Mouse (Mus musculus): Measurements from ENCODE around the gene Atl3. TPM values are rescaled to one million over a fixed set of nuclear protein-coding genes. Genes with fewer than 3 reads are reported as not detected.

Atl3 gene
- polyA plus RNA-seq (2015; fragmentation: Nextera tagmentation; extraction: Ambion mirVana), result 5.5 and 5.6 TPM in 2 replicates

- 22% methylated on average over 31 of the region's 31 CpGs for WGBS (ENCODE audit: insufficient replicate concordance)
- ATAC-seq (ENCODE audit: low read depth), result no peak
These were observed at the start of gene Atl3 for GRCm38 (mm10) chr19:7493352-7494186. Gene Atl3, plus strand, starts transcription at chr19:7494040.

DNA sequence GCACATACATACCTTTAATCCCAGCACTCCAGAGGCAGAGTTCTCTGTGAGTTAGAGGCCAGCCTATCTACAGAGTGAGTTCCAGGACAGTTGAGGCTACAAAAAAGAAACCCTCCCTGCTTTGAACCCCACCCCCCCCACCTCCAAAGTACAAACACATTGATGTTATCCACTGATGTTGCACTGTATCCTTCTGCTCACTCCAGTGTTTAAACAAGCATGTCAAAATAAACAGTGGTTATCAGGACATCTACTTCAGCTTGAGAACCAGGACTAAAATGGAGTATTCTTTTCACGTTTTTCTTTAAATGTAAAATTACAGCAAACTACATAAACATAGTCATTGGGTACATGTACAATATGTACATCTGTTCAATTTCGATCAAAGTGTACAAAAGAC is 48.7 kb upstream of the Atl3 start:
- Histone ChIP-seq H3K4me2 (ENCODE audit: low read depth, low read length) (no peak overlapping the region), H3K9me3 (replicated peaks; ENCODE audit: control insufficient read depth, low read length) (no peaks in the 10 kb centered on the region), H3K27ac (ENCODE audit: low read length) (peak overlapping the region; percentile 40), H3K4me3 (ENCODE audit: low read depth, low read length) (no peak overlapping the region), H3K9ac (ENCODE audit: low read depth, low read length) (no peak overlapping the region), H3K4me1 (ENCODE audit: control insufficient read depth, low read depth, low read length) (no peaks in the 10 kb centered on the region; the same call in 1 of the 2 replicates), H3K36me3 (ENCODE audit: control insufficient read depth, insufficient read depth) (no peaks in the 10 kb centered on the region), H3K27me3 (ENCODE audit: control insufficient read depth, insufficient read depth, low read depth, low read length) (no peaks in the 10 kb centered on the region)
- 0 out of 2 replicates have a peak, but pooled peaks have one; percentile 41 for ATAC-seq (ENCODE audit: low read depth)
- WGBS (ENCODE audit: insufficient replicate concordance), result 70% methylated on average over 2 of the region's 2 CpGs

More at GRCm38 (mm10) chr19:7493352-7494186, at the start of gene Atl3:
- H3K9me3 ChIP-seq (replicated peaks; ENCODE audit: control insufficient read depth, low read length), result no peaks in the 10 kb centered on the region
- peak within 1 kb of the TSS; percentile 99 for H3K4me2 ChIP-seq (ENCODE audit: low read depth, low read length)
- peak within 1 kb of the TSS; percentile 86 for H3K4me3 ChIP-seq (ENCODE audit: low read depth, low read length)
- H3K9ac ChIP-seq (ENCODE audit: low read depth, low read length), result peak within 1 kb of the TSS; percentile 96
- no peaks in the 10 kb centered on the region for H3K27me3 ChIP-seq (ENCODE audit: control insufficient read depth, insufficient read depth, low read depth, low read length)
- no peaks in the 10 kb centered on the region for H3K36me3 ChIP-seq (ENCODE audit: control insufficient read depth, insufficient read depth)
- H3K27ac ChIP-seq (ENCODE audit: low read length), result peak within 1 kb of the TSS; percentile 98
- peaks cover 14% of the 10 kb centered on the region for H3K4me1 ChIP-seq (ENCODE audit: control insufficient read depth, low read depth, low read length)

- Histone ChIP-seq H3K27ac (ENCODE audit: low read length) (peak overlapping the region; percentile 40), H3K9me3 (replicated peaks; ENCODE audit: control insufficient read depth, low read length) (no peaks in the 10 kb centered on the region), H3K4me1 (ENCODE audit: control insufficient read depth, low read depth, low read length) (no peaks in the 10 kb centered on the region; the same call in 1 of the 2 replicates), H3K36me3 (ENCODE audit: control insufficient read depth, insufficient read depth) (no peaks in the 10 kb centered on the region), H3K27me3 (ENCODE audit: control insufficient read depth, insufficient read depth, low read depth, low read length) (no peaks in the 10 kb centered on the region), H3K9ac (ENCODE audit: low read depth, low read length) (no peak overlapping the region), H3K4me2 (ENCODE audit: low read depth, low read length) (no peak overlapping the region), H3K4me3 (ENCODE audit: low read depth, low read length) (no peak overlapping the region)
- 63% methylated on average over 1 of the region's 1 CpGs for WGBS (ENCODE audit: insufficient replicate concordance)
- ATAC-seq (ENCODE audit: low read depth), result no peak
These were observed 48.2 kb upstream of the Atl3 start for GRCm38 (mm10) chr19:7445596-7445995.

- H3K4me3 ChIP-seq (ENCODE audit: low read depth, low read length), result no peak overlapping the region
- no peaks in the 10 kb centered on the region; the same call in 1 of the 2 replicates for H3K4me1 ChIP-seq (ENCODE audit: control insufficient read depth, low read depth, low read length)
- H3K9ac ChIP-seq (ENCODE audit: low read depth, low read length), result no peak overlapping the region
- no peak overlapping the region for H3K4me2 ChIP-seq (ENCODE audit: low read depth, low read length)
- ATAC-seq (ENCODE audit: low read depth), result no peak
- no peaks in the 10 kb centered on the region for H3K36me3 ChIP-seq (ENCODE audit: control insufficient read depth, insufficient read depth)
- no peaks in the 10 kb centered on the region for H3K27me3 ChIP-seq (ENCODE audit: control insufficient read depth, insufficient read depth, low read depth, low read length)
- 74% methylated on average over 2 of the region's 2 CpGs for WGBS (ENCODE audit: insufficient replicate concordance)
- no peak overlapping the region for H3K27ac ChIP-seq (ENCODE audit: low read length)
- H3K9me3 ChIP-seq (replicated peaks; ENCODE audit: control insufficient read depth, low read length), result no peaks in the 10 kb centered on the region
These were observed 37.0 kb upstream of the Atl3 start for GRCm38 (mm10) chr19:7456803-7457202.

GRCm38 (mm10) chr19:7458901-7459300 is 34.9 kb upstream of the Atl3 start:
- Histone ChIP-seq H3K9me3 (replicated peaks; ENCODE audit: control insufficient read depth, low read length) (no peaks in the 10 kb centered on the region), H3K36me3 (ENCODE audit: control insufficient read depth, insufficient read depth) (no peaks in the 10 kb centered on the region; the same call in 1 of the 2 replicates), H3K4me2 (ENCODE audit: low read depth, low read length) (no peak overlapping the region), H3K4me3 (ENCODE audit: low read depth, low read length) (no peak overlapping the region), H3K4me1 (ENCODE audit: control insufficient read depth, low read depth, low read length) (no peaks in the 10 kb centered on the region), H3K9ac (ENCODE audit: low read depth, low read length) (no peak overlapping the region), H3K27ac (ENCODE audit: low read length) (no peak overlapping the region), H3K27me3 (ENCODE audit: control insufficient read depth, insufficient read depth, low read depth, low read length) (no peaks in the 10 kb centered on the region)
- no peak for ATAC-seq (ENCODE audit: low read depth)

- Histone ChIP-seq H3K4me1 (ENCODE audit: control insufficient read depth, low read depth, low read length) (no peaks in the 10 kb centered on the region), H3K27ac (ENCODE audit: low read length) (no peak overlapping the region), H3K4me2 (ENCODE audit: low read depth, low read length) (no peak overlapping the region), H3K36me3 (ENCODE audit: control insufficient read depth, insufficient read depth) (no peaks in the 10 kb centered on the region; the same call in 1 of the 2 replicates), H3K27me3 (ENCODE audit: control insufficient read depth, insufficient read depth, low read depth, low read length) (no peaks in the 10 kb centered on the region), H3K9ac (ENCODE audit: low read depth, low read length) (no peak overlapping the region), H3K4me3 (ENCODE audit: low read depth, low read length) (no peak overlapping the region), H3K9me3 (replicated peaks; ENCODE audit: control insufficient read depth, low read length) (no peaks in the 10 kb centered on the region)
- ATAC-seq (ENCODE audit: low read depth), result no peak
- WGBS (ENCODE audit: insufficient replicate concordance), result 76% methylated on average over 2 of the region's 2 CpGs
These were observed 34.5 kb upstream of the Atl3 start for GRCm38 (mm10) chr19:7459370-7459769.

- H3K27ac ChIP-seq (ENCODE audit: low read length), result no peak overlapping the region
- ATAC-seq (ENCODE audit: low read depth), result no peak
These were observed 25.9 kb upstream of the Atl3 start for GRCm38 (mm10) chr19:7467915-7468314.

GRCm38 (mm10) chr19:7470643-7471042 is 23.2 kb upstream of the Atl3 start:
- ATAC-seq (ENCODE audit: low read depth), result no peak
- 89% methylated on average over 2 of the region's 2 CpGs for WGBS (ENCODE audit: insufficient replicate concordance)
- H3K9me3 ChIP-seq (replicated peaks; ENCODE audit: control insufficient read depth, low read length), result no peaks in the 10 kb centered on the region
- H3K27ac ChIP-seq (ENCODE audit: low read length), result no peak overlapping the region
- H3K4me2 ChIP-seq (ENCODE audit: low read depth, low read length), result no peak overlapping the region
- no peaks in the 10 kb centered on the region for H3K27me3 ChIP-seq (ENCODE audit: control insufficient read depth, insufficient read depth, low read depth, low read length)
- H3K4me3 ChIP-seq (ENCODE audit: low read depth, low read length), result no peak overlapping the region
- H3K36me3 ChIP-seq (ENCODE audit: control insufficient read depth, insufficient read depth), result peaks cover 4% of the 10 kb centered on the region
- no peak overlapping the region for H3K9ac ChIP-seq (ENCODE audit: low read depth, low read length)
- H3K4me1 ChIP-seq (ENCODE audit: control insufficient read depth, low read depth, low read length), result no peaks in the 10 kb centered on the region

More at GRCm38 (mm10) chr19:7467915-7468314, 25.9 kb upstream of the Atl3 start:
- Histone ChIP-seq H3K9me3 (replicated peaks; ENCODE audit: control insufficient read depth, low read length) (no peaks in the 10 kb centered on the region), H3K4me2 (ENCODE audit: low read depth, low read length) (no peak overlapping the region), H3K4me1 (ENCODE audit: control insufficient read depth, low read depth, low read length) (no peaks in the 10 kb centered on the region), H3K27me3 (ENCODE audit: control insufficient read depth, insufficient read depth, low read depth, low read length) (no peaks in the 10 kb centered on the region), H3K4me3 (ENCODE audit: low read depth, low read length) (no peak overlapping the region), H3K36me3 (ENCODE audit: control insufficient read depth, insufficient read depth) (no peaks in the 10 kb centered on the region; the same call in 1 of the 2 replicates), H3K9ac (ENCODE audit: low read depth, low read length) (no peak overlapping the region)

DNA sequence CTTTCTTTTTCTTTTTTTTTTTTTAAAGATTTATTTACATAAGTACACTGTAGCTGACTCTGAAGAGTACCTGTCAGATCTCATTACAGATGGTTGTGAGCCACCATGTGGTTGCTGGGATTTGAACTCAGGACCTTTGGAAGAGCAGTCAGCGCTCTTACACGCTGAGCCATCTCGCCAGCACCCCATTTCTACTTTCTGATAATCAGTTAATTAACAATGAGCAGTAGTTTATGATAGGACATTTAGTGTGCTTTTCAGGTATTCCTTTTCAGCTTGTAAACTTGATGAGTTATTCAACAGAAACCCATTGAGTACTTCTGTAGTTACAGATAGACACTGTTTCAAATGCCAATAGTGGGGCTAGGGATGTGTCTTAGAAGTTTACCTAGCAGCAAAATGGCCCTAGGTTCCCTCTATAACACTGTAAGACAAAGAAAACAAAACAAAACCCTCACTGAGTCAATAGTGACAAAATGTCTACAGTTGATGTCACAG is 14.0 kb upstream of the Atl3 start:
- Histone ChIP-seq H3K27ac (ENCODE audit: low read length) (no peak overlapping the region), H3K36me3 (ENCODE audit: control insufficient read depth, insufficient read depth) (no peaks in the 10 kb centered on the region; the same call in 1 of the 2 replicates), H3K4me1 (ENCODE audit: control insufficient read depth, low read depth, low read length) (peaks cover 14% of the 10 kb centered on the region), H3K4me2 (ENCODE audit: low read depth, low read length) (no peak overlapping the region), H3K9me3 (replicated peaks; ENCODE audit: control insufficient read depth, low read length) (no peaks in the 10 kb centered on the region), H3K27me3 (ENCODE audit: control insufficient read depth, insufficient read depth, low read depth, low read length) (no peaks in the 10 kb centered on the region), H3K4me3 (ENCODE audit: low read depth, low read length) (no peak overlapping the region), H3K9ac (ENCODE audit: low read depth, low read length) (no peak overlapping the region)
- ATAC-seq (ENCODE audit: low read depth), result no peak
- 90% methylated on average over 3 of the region's 3 CpGs for WGBS (ENCODE audit: insufficient replicate concordance)
